Mouse (Mus musculus) brown adipose tissue, adult 24 weeks (tissue): Measurements from ENCODE around the gene Usp43. TPM values are rescaled to one million over a fixed set of nuclear protein-coding genes. Genes with fewer than 3 reads are reported as not detected.

ENCODE experiments used
- H3K27ac ChIP-seq: fragments of 200-500 bp; replicated peaks from 2 replicates; pipeline ENCODE4 v1.5.1; 2012; ENCODE audit warnings: low read depth, mild to moderate bottlenecking, low read length
- H3K4me1 ChIP-seq: fragments of 200-500 bp; 2 replicates; pipeline ENCODE4 v1.6.1; 2012; ENCODE audit warnings: low read length, mixed read lengths; ENCODE audit not compliant: control insufficient read depth, insufficient read depth, insufficient read length
- H3K4me3 ChIP-seq: fragments of 200-500 bp; 2 replicates; pipeline ENCODE4 v1.5.1; 2012; ENCODE audit warnings: low read depth, mild to moderate bottlenecking, low read length, moderate library complexity; ENCODE audit not compliant: insufficient read depth
- polyA plus RNA-seq: library from polyadenylated mRNA; stranded (reverse); fragments of >200 nt; gene quantifications from 2 replicates; pipeline ENCODE4 v1.2.4, GENCODE M21; 2012; ENCODE audit not compliant: missing spikeins, insufficient read depth, insufficient read length

Usp43 gene
- 0.32 and 0.96 TPM in 2 replicates for polyA plus RNA-seq

DNA sequence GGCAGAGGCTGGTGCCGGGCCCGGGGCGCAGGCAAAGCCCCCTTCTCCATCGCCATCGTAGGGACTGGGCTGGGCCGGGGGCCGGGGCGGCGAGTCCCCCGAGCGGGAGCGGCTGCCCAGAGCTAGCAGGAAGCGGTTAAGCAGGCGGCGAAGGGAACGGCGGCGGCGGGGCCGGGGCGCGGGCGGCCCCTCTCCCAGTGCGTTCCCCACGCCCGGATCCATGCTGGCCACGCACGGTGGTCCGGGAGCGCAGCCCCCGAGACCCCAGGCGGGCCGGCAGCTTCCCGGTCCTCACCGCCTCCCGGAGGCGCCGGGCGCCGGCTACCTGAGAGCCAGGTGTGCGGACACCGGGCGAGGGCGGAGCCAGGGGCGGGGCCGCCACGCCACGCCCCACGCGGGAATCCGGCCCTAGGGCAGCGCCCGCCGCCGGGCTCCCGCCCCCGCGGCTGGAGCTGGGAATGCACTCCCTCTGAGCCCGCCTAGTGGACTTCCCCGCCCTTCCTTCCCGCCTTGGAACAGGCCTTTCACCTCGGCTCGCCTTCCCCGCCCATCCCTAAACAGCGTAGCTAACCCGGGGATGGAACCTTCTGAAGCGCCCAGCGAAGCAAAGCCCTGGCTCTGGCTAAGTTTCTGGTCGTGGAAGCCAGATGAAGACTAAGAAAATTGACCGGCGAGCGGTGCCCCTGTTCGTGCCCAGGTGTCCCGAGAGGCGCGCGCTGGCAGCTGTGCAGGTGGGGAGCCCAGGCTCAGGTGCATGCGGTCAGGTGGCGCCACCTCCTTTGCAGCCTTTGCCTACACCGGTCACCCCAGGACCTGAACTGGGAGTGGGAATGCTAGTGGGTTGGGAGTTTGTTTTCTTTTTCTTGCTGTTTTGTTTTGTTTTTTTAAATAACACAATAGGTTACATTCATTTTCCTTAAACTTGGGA is at the start of gene Usp43:
Gene Usp43 (minus strand): TSS at position 327 of the 928 bp plus-strand sequence.
- H3K27ac ChIP-seq: peak within 1 kb of the TSS; percentile 53
- H3K4me3 ChIP-seq: peak within 1 kb of the TSS; percentile 68
- H3K4me1 ChIP-seq: peaks cover 2% of the 10 kb centered on the region; the same call in 1 of the 2 replicates

DNA sequence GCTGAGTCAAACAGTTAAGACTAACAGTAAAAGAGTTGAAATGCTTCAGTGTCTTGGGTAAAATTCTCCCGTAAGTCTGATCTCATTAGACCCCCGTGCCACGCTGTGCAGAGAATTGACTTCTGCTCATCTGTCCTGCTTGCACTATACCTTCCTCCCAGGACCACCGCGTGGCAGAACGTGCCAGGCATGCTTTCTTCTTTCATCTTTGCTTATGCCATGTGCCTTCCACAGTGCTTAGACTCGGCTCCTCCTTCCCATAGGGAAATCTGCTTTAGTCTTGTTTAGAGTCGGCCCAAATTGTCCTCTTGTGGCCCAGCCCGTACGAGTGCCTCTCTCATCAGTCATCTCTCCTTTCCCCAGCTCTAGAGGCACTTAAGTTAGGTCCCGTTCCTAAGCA is 45.9 kb upstream of the Usp43 start:
- H3K27ac ChIP-seq: no peak overlapping the region
- 0 out of 2 replicates have a peak overlapping the region, but pooled peaks have one; percentile 21 for H3K4me3 ChIP-seq
- peaks cover 2% of the 10 kb centered on the region; the same call in 1 of the 2 replicates for H3K4me1 ChIP-seq

DNA sequence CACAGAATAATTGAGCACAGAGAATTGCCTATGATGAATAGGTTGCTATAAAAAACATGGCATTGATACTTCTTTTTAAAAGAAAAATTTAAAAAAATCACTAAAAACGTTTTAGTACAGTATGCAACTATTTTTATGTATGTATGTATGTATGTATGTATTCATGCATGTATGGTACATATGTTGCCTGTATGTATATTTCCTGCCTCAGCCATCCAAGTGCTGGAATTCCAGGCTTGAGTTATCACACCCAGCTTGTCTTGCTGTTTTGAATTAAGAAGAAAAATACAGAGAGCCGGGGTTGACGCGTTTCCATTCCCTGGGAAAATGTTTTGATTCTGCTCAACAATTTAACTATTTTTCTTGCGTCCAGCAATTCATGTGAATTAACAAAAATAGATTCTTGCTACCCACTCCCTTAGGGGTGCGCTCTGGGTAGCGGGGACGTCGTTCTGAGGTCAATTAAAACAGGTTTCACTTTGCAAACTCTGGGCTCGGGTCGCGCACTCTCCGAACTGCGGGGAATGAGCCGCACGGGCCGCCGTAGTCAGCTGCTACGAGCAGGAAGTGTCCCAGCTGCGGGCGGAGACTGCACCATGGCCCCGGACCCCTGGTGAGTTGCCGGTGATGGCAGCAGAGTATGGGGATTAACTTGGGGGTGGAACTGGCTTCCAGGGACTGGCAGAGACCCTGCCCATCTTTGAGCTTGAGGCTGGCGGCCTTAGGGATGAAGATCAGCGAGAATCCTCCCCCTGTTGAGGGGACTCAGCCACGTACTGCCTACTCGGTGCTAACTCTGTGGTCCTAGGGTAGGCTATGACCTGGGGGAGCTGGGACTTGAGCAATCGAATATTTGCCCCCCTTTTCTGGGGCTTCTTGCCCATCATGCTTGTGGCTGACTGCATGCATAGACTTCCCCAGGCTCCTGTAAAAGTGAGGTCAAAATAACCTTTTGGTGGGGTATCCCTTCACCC is 44.2 kb upstream of the Usp43 start, which contains the start of gene Stx8:
Gene Stx8 (plus strand): TSS at position 289 of the 974 bp plus-strand sequence.
- Histone ChIP-seq H3K27ac (0 out of 2 replicates have a peak within 1 kb of the TSS, but pooled peaks have one; percentile 35), H3K4me1 (peaks cover 2% of the 10 kb centered on the region; the same call in 1 of the 2 replicates), H3K4me3 (peak within 1 kb of the TSS; percentile 96)

DNA sequence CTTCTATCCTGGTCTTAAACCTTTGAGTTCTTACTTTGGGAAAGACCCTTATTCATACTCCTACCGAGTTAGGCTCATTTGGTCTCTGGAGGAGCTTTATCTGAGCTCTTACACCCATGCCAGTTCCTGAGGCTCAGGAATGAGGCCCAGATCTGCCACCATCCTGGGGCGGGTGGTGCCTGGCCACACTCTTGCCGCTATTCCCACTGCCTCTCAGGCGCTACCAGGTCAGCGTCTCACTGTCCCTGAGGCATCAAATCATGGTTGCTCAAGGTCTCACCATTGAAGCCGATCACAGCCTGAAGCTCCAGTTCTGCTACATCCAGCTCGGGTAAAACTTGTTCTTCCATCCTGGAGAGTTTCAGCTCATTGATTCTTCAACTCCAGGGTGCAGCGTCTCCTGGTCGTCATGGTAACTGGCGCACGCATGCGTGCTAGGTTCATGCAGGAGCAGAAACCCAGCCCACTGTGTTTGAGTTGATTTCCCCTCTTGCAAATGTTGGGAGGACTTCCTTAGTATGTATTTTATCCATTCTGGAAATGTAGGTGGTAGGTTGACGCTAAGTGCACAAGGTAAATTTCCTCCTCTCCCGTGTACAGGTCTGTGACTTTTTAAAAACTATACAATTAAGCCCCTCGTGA is 43.4 kb upstream of the Usp43 start, which contains the start of gene Cfap52:
Gene Cfap52 (minus strand): TSS at position 410 of the 642 bp plus-strand sequence.
- H3K27ac ChIP-seq: 0 out of 2 replicates have a peak within 1 kb of the TSS, but pooled peaks have one; percentile 35

DNA sequence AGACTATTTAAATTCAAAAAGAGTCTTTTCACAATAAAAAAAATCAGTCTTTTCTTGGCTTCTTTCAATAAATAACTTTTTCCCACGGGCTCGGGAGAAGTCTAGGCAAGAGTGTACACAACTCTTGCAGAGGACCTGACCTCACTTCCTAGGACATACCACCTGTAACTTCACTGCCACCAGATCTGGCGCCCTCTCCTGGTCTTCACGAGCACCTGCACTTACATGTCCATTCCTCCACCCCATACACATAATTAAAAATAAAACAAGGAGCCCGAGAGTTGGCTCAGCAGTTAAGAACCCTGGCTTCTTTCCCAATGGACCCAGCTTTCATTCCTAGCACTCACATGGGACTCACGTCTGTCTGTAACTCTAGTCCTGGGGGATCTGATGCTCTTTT is 42.2 kb upstream of the Usp43 start:
- no peak overlapping the region for H3K4me3 ChIP-seq
- peaks cover 2% of the 10 kb centered on the region; the same call in 1 of the 2 replicates for H3K4me1 ChIP-seq
- H3K27ac ChIP-seq: no peak overlapping the region

More for the DNA sequence above, 43.4 kb upstream of the Usp43 start, which contains the start of gene Cfap52:
- peak within 1 kb of the TSS; percentile 96 for H3K4me3 ChIP-seq
- H3K4me1 ChIP-seq: peaks cover 2% of the 10 kb centered on the region; the same call in 1 of the 2 replicates

DNA sequence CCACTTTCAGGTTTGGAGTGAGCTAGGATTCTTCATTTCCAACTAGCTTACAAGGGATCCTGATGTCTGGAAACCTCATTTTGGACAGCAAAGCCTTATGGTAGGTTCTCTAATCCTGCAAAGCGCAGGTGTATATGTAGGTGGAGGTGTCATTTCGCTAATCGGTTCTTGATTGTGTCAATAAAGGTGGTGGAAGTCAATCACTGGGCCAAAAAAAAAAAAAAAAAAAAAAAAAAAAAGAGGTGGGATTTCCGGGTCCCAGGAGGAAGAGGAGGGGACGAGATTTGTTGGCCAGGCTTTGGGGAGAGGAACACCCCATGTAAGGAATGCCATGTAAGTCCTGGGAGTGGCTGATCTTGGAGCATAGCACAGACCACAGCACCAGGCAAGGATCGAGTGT is 32.5 kb upstream of the Usp43 start:
- Histone ChIP-seq H3K4me1 (no peaks in the 10 kb centered on the region), H3K27ac (no peak overlapping the region), H3K4me3 (no peak overlapping the region)

DNA sequence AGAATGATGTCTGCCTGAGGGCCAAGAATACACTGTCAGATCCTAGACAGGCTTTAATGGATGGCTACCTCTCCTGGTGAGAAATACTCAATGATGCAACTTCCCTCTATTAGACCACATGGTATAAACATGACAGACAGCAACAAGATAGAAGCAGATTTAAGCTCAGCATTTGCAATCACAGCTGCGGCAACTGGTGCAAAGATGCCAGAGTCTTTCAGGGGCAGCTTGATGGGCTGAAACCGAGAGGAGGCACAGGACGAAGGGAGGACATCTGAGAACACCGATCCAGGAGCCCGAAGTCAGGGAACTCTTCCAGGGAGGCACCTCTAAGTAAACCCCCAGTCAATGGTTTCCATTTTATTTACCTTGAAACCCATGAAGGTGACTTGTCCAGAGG is 31.7 kb upstream of the Usp43 start:
- no peak overlapping the region for H3K4me3 ChIP-seq
- no peak overlapping the region for H3K27ac ChIP-seq
- no peaks in the 10 kb centered on the region for H3K4me1 ChIP-seq

DNA sequence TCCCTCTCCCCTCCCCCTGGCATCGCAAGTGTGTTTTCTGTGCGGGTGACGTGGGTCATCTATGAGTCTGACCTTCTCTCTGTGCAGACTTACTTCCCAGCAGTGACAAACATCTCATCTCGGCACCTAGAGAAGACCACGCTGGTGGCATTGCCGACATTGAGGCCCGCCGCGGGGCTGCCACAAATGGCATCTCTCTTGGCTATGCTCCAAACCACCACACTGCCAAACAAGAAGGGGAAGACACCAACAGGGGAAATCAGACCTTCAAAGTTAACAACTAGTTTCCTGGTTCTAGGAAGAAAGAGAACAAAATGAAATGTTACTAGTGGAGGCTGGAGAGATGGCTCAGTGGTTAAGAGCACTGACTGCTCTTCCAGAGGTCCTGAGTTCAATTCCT is 27.5 kb upstream of the Usp43 start:
- H3K4me1 ChIP-seq: no peaks in the 10 kb centered on the region

DNA sequence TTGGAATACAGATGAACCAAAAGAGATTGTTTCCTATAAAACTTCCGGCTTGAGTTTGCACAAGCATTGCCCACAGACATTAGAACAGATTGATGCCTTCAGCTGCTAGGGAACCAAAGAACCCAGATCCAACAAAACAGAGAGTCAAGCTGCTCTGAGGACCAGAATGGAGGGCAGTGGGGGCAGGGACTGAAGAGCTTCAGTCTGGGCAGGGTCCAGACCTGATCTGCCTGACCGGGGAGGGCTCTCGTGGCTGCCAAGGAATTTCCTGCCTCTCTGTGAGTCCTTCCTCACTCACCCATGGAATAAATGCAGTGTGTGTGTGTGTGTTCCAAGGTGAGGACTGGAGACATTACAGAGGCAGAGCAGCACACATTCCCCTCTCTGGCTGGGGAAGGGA is 26.3 kb upstream of the Usp43 start:
- no peak overlapping the region for H3K4me3 ChIP-seq
- H3K27ac ChIP-seq: no peak overlapping the region
- no peaks in the 10 kb centered on the region for H3K4me1 ChIP-seq

More for the DNA sequence above, 27.5 kb upstream of the Usp43 start:
- Histone ChIP-seq H3K27ac (no peak overlapping the region), H3K4me3 (no peak overlapping the region)

DNA sequence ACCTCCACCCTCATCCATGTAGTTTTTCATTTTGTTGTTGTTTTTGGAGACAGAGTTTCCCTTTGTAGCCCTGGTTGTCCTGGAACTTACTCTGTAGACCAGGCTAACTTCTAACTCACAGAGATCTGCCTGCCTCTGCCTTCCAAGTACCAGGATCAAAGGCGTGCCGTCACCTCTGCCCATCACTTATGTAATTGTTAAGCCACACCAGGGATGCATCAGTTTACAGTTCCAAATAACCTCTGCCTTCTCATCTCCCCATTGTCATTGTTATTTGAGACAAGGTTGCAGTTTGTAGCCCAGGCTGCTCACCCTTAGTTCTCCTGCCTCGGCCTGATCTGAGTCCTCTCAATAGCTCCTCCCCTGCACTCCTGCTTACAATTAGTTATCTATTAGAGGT is 10.2 kb upstream of the Usp43 start:
- no peak overlapping the region for H3K4me3 ChIP-seq
- H3K27ac ChIP-seq: no peak overlapping the region
- no peaks in the 10 kb centered on the region for H3K4me1 ChIP-seq

DNA sequence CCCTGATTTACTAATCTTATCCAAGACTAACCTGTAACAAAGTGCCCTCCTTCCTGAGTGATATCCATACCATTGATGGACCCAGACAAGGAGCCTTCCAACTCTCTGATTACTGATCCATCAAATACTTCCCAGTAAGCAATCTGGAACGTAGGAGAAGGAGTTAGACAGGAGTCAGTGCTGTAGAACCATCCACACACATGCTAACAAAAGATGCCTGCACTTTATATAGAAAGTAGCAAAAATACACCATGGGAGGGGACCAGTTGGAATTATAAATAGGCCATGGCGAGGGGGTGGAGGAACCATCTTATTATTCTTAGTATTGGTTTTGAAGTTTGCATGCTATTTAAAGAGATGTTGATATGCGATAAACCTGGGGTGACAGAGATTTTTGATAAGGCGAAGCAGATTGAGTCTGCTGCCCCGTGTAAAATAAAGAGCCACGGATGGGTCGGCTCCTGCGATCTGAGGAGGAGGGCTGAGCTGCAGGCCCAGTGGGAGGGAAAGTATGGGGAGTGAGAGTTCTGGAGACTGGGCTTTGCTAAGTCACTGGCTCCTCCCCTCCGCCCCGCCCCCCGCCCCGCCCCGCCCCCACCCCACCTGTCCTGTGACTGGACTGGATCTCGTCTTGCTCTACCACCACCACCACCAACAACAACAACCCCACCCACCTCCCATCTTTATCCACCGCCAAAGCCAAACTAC is 4.5 kb upstream of the Usp43 start:
- no peaks in the 10 kb centered on the region; the same call in 1 of the 2 replicates for H3K4me1 ChIP-seq
- H3K27ac ChIP-seq: no peak overlapping the region
- H3K4me3 ChIP-seq: no peak overlapping the region

DNA sequence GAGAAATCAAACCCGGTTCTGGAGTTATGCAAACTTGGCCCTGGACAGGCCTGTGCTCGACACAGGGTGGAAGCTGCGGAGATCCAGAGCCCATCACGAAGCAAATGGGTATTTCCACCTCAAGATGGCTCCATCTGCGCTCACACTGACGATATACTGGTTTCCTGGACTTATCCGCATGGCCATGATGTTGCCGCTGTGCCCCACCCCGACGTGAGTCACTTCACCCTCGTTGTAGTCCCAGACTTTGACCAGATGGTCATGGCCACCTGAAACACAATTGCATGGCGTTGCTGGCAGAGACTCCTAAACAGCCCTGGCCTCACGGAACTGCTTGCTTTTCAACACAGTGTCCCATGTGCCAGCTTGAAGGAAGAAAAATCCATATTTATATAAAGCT is 3.0 kb upstream of the Usp43 start:
- Histone ChIP-seq H3K4me1 (no peaks in the 10 kb centered on the region; the same call in 1 of the 2 replicates), H3K27ac (no peak overlapping the region), H3K4me3 (no peak overlapping the region)

DNA sequence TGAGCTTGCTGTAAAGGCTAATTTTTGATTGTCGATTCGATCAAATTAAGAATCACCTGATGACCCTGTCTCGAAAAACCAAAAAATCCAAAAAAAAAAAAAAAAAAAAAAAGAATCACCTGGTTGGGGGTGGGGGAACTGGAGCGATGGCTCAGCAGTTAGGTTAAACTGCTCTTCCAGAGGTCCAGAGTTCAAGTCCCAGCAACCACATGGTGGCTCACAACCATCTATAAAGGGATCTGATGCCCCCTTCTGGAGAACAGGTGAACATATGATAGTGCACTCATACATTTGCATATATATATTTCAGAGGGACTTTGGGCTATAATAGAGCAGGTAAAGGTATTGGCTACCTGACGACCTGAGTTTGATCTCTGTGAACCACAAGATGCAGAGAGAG is 1.8 kb upstream of the Usp43 start:
- Histone ChIP-seq H3K27ac (no peak overlapping the region), H3K4me3 (no peak overlapping the region), H3K4me1 (no peaks in the 10 kb centered on the region; the same call in 1 of the 2 replicates)

DNA sequence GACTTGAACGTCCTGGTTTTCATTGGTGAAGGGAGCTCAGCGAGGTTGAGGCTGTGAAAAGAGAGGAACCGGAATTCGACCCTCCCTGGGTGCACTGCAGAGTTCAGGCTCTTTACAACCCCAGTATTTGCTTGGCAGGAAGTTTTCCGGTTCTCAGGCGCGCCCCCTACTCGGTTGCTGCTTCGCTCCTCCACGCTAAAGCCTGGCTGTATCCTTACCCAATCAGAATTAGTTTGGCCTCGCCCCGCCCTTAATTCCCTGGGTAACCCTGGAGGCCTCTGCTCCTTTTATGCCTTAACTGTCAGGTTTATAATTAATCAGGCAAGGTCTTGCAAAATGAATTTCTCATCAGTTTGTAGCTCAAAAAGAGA is 787 bp upstream of the Usp43 start:
- Histone ChIP-seq H3K27ac (peak overlapping the region; percentile 53), H3K4me3 (peak overlapping the region; percentile 68), H3K4me1 (no peaks in the 10 kb centered on the region; the same call in 1 of the 2 replicates)
